Mouse (Mus musculus) adrenal gland, adult 18-20 months (tissue): ENCODE data around the gene Creg2. TPM values are rescaled to one million over a fixed set of nuclear protein-coding genes. Genes with fewer than 3 reads are reported as not detected.
"Not testable (repeated sequence)": the region's sequence is repeated elsewhere in the genome, so short reads cannot be mapped to it uniquely, and the experiment has no call there.

Source experiments
- DNase-seq, 2 experiments: peaks; one replicate each; pipeline ENCODE4 v3.0.0; 2021 to 2022; ENCODE audit warnings: low spot score in 2 of 2
- total RNA-seq, 2 experiments: library from RNA; stranded (reverse); gene quantifications; 1 replicate in 1 of 2; 2 replicates in 1 of 2; pipeline ENCODE4 v1.2.3; 2021

Creg2 gene
- total RNA-seq, 2 experiments from 2014 or later: 0.35 to 0.36 TPM

DNA sequence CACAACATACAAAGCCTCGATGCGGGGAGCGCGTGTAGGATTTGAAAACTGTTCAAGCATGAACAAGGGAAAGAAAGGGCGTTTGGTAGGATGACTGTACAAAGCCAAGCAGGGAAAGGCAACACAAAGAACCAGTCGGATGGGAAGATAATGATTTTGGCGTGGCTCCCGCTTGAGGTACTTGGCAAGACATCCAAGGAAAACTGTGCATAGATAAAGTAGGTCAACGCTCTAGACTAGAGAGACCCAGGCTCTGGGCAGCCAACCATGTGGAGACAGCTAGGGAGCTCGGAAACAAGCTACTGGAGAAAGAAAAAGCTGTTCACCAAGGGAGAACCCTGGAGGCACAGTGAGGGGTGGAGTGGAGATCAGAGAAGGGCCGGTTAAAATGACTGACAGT lies 52.5 kb downstream of the Creg2 start:
- DNase-seq: no peak

DNA sequence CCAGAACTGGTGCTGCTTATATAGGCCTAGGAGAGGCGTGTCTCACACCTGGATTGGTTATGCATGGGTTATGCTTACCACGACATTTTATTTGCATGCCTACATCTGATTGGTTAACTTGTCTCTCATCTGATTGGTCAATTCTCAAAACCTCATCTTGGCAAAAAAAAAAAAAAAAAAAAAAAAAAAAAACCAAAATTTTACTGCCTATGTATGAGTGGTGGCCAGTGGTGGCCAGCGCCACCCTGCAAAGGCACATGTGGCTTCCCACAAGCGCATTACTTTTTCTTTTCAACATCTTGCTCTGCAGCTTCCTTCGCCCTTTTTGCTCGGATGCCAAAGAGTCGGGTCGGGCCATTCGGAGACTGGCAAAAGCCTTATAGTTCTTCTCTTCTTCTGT lies 54.1 kb downstream of the Creg2 start:
- not testable (repeated sequence) for DNase-seq

DNA sequence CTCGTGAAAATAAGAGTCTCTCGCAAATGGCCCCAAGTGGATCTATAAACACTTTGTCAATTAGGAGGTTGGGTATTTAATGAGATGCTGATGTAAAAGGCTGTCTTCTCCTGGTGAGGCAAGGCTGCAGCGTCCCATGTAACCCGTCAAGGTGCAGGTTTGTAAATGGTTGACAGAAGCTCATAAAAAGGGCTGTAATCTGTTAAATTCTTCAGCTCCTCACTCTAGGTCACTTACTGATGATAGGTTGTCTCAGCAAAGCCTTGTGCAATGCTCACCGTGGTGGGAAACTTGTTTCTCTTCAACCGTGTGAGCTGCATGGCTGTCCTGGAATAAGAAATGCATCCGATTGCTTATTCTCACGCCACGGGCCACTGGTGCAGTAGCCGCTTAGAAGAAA lies 57.4 kb downstream of the Creg2 start:
- DNase-seq: no peak

DNA sequence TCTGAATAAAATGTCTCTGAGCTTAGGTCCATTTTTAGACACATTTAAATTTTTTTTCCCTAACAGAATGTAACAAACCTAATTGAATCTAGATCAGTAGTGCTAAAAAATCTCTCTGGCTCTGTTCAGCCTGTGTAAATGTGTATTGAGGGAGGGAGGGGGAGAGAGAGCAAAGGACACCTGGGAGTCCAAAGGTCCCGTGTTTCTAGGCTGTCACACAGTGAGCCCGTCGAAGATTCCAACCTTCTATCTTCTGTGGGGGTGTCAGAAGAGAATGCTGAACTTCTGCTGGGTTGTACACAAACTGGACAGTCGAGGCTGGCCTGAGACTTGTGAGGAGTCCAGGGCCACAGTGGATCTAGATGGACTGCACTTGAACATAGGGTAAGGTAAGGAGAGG lies 59.2 kb downstream of the Creg2 start:
- no peak for DNase-seq

DNA sequence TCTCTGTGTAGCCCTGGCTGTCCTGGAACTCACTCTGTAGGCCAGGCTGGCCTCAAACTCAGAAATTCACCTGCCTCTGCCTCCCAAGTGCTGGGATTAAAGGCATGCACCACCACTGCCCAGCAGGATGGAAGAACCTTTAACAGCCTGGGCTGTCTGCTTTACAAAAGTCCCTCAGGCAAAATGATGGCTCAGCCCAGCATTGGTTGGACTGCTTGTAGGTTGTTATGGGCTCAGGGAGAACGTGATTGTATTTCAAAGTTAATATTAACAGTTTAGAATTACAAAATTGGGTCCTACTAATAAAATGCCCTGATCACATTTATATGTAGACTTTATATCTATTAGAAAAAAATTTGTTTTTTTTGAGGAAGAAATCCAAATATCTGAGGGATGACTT lies 59.7 kb downstream of the Creg2 start:
- not testable (repeated sequence) for DNase-seq

DNA sequence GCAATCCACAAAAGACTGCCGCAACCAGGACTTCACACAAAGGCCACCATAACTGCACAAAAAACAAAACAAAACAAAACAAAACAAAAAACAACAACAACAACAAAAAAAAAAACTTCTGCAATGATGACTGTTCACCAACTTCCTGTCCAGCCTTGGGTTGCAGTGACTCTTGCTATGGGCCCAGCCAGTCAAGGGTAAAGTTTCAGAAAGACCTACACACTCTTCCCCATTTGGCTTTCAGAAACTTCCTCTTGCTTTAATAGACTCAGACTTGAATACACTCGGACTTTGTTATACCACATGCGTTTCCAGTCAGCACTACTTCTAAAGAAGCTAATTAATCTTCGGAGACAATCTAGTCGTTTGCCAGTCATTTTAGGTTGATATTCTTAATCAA lies 61.1 kb downstream of the Creg2 start:
- no peak for DNase-seq

DNA sequence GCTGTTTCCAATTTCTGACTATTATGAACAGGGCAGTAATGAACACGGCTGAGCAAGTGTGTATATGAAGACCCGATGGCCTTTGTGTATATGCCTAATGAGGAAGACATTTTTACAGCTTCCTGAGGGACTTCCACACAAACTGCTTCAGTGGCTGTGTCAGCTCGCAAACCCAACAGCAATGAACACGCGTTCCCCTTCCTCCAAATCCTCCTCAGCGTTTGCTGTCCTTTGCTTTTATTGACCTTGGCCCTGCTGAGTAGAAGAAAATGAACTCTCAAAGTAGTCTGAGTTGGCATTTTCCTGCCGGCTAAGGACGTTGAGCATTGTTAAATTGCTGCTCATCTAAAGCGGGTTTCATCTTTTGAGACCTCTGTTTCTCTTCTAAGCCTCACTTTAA lies 65.9 kb downstream of the Creg2 start:
- no peak for DNase-seq

DNA sequence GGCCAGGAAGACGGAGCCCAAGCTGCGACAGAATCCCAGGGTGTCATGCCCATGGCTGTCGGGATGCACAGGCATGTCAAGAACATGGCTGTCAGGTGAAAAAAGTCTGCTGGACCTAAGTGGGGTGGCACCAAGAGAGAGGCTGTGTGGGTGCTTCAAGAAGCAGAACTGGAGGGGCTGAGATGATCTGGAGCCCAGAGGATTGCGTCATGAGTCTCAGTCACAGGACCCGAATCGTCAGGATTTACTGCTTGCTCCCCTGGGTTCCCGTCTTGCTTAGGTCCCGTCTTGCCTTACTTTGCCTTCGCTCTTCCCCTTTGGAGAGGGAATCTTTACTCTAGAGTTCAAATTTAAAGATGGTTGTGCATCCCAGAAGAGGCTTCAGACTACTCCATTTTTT lies 68.1 kb downstream of the Creg2 start:
- DNase-seq: no peak

DNA sequence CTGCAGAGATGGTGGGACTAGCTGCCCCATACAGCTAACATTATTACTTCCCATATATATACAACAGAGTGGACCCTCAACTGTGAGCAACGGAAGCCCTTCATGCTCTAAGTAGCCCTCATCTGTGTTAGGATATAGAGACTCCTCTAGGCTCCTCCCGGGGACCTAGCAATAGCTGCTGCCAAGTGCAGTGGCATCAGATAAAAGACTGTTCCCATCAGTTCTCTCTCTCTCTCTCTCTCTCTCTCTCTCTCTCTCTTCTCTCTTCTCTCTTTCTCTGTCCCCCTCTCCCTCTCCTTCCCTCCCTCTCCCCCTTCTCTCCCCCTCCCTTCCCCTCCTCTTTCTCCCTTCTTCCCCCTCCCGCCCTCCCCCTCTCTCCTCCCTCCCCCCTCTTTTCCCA lies 70.1 kb downstream of the Creg2 start:
- DNase-seq: no peak

DNA sequence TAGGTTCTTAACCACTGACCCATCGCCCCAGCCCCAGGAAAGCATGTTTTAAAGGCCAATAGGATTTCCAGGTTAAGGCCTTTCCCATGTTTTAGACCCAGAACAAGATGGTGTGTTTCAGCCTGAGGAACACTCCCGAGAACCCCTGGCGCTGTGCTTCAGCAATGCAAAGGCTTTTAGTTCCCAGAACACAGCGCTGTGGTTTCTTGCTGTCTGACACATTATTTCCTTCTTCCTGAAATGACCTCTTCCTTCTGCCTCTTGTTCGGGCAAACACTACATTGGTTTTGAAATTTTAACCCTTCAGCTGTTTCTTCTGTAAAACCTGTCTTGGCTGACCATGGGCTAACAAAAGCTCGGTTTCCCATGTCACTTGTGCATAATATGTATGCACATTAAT lies 72.1 kb downstream of the Creg2 start:
- DNase-seq: no peak

DNA sequence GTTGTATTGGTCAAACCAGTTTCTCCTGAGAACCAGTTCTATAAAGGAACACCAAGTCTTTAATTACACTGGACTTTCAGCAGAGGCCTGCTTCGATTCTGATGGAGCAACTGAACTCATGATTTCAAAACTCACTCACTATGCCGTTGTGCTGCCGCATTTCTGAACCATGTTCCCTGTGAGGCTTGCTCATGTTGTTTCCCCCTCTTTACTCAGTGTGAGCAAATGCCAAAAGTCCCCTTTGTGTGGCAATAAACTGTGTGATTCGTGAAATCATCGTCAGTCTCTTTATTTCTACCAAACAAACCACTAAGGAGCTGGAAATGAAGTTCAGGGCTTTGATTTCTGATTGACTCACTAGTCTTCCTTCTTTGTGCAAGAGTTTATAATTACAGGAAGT lies 72.8 kb downstream of the Creg2 start:
- DNase-seq: no peak

DNA sequence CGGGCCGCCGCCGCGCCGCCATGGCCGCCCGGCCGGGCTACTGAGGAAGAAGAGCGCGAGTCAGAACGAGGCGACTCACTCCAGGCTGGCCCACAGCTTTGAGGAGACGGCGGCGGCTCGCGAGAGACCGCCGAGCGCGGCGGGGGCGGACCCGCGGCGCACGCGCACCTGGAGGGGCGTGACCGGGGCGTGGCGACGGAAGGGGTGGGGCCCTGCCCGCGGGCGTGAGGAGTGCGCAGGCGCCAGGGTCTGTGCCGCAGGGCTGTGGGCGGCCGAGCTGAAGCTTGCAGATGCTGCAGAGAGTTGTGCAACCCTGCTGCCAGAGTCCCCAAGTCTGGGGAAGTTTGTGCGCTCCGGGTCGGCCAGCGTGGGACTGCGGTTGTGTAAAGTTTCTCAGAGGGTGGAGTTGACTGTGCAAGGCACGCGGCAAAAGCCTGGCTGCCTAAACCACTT lies 74.0 kb downstream of the Creg2 start, which contains the start of gene Rnf149:
Rnf149 (minus strand) TSS at position 153 of the 453 bp plus-strand sequence.
- peak; percentile 99 to 100 for DNase-seq

DNA sequence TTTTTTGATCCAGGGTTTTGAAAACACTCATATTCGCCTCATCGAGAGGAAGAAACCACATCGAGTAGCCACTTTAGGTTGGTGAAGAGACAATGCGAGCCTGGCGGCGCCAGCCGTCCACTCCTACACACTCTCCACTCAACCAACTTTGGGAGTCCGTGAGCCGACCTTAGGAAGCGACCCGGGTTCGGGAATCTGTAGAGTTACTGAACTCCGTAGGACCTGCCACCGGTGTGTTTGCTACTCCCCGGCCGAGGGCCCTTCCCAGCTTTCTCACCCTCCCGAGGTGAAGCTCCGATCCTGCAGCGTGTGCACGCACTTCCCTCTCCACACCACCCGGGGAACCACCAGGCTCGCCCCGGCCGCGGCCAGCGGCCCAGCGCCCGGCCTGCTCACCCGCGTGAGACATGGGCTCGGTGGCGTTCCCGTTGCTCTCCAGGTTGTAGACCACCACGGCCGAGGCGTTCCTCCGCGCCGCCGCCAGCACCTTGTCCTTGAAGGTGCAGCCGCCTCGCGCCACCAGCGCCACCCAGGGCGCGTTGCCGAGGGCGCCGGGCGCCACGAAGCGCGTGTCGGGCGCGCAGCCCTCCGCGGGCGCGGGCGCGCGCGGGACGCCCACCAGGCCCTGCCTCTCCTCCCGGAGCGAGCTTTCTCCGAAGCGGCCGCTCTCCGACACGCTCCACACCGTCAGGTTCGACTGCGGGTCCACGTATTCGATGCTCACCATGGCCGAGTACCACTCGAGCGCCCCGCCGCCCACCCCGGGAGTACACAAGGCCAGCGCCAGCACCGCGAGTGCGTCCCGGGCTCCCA lies 74.6 kb downstream of the Creg2 start:
- DNase-seq: peak; percentile 60 to 63

DNA sequence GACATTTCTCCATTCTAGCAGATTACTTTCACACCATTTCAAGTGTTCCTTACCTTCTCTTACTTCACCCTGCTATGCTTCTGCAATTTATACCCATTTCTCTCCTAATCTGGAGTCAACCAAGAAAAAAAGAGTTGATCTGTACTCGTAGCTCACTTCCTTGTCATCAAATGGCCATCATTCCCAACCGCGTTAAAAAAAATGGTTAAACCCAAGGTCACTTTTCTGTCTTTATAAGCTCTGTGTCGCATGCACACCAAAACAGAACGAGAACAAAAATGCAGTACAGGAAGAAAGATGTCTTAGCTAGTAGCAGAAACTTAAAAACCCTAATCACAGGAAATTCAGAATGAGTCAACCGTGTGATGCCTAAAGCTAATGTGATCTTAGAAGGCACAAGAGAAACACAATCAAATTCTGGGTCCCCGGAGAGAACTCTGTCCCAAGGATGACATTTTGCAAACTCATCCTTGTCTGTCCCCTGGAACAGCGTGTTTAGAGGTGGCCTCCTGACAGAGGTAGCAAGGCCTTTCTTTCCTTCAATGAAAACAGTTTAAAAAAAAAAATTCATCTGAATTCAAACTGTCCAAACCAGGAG lies 75.4 kb downstream of the Creg2 start:
- DNase-seq: no peak

DNA sequence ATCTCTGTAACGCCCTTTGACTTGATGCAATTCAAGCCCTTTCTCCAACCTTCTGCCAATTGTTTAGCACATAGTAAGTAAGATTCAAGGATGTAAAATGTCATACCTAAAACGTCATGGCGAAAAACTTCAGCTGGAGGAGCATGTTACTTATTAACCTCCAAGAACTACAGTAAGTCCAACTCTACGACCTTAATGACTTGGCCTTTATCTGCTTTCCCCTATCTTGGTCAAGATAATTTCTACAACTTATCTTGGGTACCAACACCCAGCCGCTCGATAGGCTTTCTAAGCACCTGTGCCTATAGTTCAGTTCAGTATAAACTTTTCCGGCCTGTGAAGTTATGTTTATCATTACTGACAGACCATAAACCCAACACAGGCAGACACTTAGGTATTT lies 77.4 kb downstream of the Creg2 start:
- no peak for DNase-seq

DNA sequence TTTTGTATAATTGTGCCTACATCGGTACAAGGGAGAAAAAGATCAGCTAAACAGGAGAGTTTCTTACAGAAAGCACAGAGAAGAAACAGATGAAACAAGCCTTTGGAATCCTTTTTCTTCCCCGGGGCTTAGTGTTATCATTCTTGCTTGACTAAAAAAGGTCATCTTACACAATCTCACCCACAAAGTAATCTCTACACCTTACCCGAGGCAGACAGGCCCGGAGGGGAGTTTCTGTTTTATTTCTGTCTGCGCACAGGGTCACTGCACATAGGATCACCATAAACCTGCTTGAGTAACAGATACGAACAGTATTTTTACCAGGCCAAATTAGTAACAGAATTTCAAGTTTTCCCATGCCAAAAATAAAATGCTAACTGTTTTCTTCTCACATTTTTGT lies 79.6 kb downstream of the Creg2 start:
- no peak for DNase-seq

Other genes with a start within 250 kb of the Creg2 start
- 10 to 100 TPM in 1 of 2 experiments, 1 to 10 TPM in 1; 7.6 to 14.6 TPM for gene Tbc1d8, start 172.7 kb downstream of the Creg2 start, total RNA-seq
- gene Cnot11, start 116.5 kb downstream of the Creg2 start, total RNA-seq: 10 to 100 TPM; 15.3 to 16.7 TPM
- gene Rnf149, start 74.1 kb downstream of the Creg2 start, total RNA-seq: 10 to 100 TPM; 36.6 to 45.2 TPM
- gene Rfx8, start 69.5 kb upstream of the Creg2 start, total RNA-seq: not detected
- not detected for gene Gm3646, start 153.9 kb upstream of the Creg2 start, total RNA-seq
- gene Map4k4, start 249.4 kb upstream of the Creg2 start, total RNA-seq: 10 to 100 TPM; 90.2 to 98.0 TPM